Mouse (Mus musculus): ENCODE results near the gene Etv6.

- TF ChIP-seq CTCF (IDR thresholded peaks at IDR 0.05; ENCODE audit: low read depth): no peak
- TF ChIP-seq EP300 (IDR thresholded peaks at IDR 0.05; ENCODE audit: low read depth): no peak
Measured at GRCm38 (mm10) chr6:134043545-134043944, 8.0 kb downstream of the Etv6 start.

Data from heart, postnatal 0 days (tissue).